Mouse (Mus musculus) skeletal muscle tissue, adult 2 months (tissue): ENCODE results near the gene Nmrk1.
A peak's percentile ranks its signal among the peaks of the same experiment; 100 is the strongest.

Source experiments
- DNase-seq: peaks from one replicate; pipeline ENCODE4 v3.0.0-alpha.2; 2012; ENCODE audit warnings: low read depth, low spot score

Gene Nmrk1

DNA sequence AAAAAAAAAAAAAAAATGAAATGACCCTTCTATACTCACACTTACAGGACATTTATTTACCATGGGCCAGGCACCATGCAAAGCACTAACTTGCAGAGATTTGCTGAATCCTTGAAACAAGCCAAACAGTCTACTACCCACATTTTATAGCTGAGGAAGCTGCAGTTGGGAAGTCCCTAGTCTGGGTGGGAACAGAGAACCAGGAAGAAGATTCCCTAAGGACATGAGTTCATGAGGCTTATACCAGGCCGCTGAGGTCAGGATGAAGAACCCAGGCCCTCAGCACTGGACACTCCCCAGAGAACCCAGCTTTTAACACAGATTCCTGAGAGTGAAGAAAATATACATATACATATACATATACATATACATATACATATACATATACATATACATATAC, 14.2 kb upstream of the Nmrk1 start:
- no peak for DNase-seq

DNA sequence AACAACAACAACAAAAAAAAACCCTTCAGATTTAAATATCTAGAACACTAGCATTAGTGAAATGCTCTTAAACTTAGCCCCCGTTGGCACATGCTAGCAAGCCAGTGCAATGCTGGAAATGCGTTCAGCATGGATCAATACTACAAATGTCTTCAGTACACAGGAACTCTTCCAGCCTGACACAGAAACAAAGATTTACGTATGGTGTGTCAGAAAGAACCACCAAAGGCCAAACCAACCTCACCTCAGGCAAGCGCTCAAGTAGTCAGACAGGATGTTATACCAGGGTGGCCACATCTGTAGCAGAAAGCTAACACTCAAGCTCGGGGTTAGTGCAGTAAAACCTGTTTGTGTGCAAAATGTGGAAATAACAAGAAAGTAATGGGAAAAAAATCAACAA, 12.7 kb upstream of the Nmrk1 start:
- DNase-seq, result no peak

DNA sequence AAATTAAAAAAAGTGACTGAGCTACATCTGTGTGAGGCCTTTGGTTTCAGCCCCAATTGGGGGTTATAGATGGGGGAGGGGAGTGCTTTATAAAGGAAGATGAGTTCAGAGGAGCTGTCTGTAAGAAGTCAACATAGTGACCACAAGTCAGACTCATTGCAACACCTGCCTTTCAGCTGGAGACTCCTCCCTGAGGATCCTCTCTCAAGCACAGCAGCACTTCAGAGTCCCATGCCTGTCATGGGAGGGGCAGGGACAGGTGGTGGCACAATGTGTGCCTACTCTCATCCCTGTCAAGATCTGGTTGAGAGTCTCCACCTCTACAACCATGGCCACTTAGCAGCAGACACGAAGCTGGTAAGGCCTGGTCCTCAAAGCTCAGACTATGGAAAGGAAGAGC, 12.1 kb upstream of the Nmrk1 start:
- DNase-seq, result no peak

DNA sequence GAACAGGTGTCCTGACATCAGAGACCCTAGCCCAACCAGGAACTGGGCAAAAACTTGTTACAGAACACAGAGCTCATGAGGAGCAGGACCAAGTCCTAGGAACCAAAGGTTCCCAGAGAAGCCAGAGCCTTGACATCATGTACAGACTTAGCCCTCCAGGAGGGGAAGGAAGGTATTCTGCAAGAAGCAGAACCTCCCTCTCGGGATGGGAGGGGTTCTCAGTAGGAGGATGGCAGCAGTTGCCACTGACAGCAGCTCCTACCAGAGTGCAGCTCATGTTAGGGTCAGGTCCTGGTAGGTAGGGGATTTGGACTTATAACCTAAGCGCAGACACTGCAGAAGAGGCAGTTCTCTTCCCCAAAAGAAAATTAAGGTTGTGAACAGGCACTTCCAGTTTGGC, 7.9 kb upstream of the Nmrk1 start:
- no peak for DNase-seq

DNA sequence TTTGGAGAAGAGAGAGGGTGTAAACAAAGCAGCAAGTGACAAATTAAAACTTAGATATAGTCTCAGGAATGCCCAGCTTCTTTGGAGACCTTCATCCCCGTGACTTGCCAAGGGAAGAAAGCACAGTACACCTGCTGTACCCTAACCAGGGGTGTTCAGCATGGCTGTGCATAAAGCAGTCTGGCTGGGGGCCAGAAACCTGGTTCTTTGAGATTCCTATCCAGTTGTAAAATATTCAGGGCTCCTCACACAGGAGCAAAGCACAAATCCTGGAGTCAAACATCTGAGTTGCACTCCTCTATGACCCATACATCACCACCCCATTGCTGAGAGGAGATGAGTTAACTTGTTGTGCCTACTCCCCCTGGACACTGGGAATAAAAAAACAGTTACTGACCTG, 2.2 kb upstream of the Nmrk1 start:
- no peak for DNase-seq

DNA sequence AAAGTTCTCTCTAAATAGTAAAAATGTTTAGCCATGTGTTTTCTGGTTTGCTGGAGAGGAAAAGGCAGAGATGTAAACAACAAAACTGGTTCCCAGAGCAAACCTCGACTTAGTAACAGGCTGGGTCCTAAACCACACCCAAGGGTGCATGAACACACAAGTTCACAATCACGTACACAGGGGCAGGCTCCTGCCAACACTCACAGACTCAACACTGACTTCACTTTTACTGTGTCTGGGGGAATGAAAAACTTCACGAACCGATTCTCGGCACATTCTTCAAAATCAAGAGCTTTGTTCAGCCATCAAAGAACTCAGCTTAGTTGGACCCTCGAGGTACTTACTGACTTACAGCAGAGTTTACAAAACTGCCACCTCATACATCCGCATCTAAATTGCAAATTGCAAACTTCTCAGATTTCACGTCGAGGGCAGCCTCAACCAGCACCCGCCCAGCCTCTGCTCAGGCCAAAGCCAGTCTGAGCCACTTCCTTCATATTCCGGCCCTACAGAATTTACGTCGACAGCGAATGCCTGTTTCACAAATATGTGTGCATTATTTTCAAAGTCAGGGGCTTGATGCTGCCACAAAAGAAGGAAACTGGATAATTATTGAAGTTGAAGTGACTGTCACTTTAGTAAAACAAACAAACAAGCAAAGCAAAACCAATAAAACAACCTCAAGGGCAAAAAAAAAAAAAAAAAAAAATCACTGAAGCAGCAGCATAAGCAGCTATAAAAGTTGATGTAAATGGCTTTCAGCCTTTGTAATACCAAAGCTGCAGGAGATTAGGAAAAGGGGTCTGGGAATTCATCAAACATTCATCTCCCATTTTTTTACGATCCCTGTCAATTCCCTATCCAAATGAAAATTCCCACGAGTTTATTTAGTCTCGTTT, 1.3 kb upstream of the Nmrk1 start:
- DNase-seq, result no peak

DNA sequence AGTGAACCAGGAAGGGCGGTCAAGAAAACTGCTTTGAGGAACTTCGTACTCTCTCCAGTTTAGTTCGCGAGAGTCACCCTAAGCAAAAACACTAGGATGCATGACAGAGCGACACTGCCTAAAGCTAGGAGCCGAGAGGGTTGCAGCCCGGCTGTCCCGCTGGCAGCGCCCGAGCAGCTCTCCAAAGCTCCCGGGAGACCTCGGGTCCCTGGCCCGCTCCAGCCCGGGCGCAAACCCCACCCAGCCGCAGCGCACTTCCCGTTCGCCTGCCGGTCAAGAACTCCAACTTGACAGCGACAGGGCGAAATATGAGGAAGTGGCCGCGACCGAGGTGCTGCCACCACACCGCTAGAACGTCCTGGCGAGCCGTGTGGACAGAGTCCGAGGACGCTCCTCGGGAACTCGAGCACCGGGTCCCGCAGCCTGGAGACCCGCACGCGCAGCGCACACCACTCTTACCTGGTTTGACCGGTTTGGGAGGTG, 548 bp upstream of the Nmrk1 start:
- peak; percentile 60 for DNase-seq

DNA sequence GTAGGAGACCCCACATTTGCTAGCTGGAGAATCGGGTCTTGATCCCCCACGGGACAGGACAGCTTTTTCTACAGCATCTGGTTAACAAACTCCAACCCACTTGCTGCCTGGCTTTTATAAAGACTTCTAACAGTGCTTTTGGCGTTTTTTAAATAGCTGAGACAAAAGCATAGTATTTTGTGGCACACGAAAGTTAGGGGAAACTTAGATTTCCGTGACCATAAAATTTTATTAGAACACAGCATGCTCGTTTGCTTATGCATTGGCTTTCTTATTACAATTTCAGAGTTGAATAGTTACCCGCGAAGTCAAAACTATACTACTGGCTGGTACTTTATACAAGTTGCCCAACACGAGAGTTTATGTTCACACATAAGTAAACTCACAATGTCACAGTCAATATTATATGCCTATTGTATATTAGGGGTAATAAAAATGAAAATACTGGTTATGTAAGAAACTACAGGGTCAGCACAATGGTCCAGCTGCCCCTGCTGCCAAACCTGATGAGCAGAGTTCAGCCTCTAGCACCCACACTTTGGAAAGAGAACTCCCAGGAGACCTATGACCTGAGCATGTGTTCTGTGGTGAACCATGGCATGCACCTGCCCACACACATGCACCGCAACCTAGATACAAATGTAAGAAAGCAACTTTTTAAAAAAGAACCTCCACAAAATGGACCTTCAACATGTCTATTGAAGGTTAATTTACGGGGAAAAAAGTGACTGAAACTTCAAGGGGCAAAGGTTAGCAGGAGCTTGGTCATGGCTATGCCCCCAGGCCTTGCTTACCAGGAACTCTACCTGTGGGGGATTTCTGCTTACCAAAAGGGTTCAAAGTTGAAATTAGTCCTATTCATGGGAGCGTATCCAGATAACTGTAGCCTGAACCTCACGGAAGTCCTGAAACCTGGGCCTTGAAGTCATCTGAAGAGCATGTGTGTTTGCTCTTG, 758 bp downstream of the Nmrk1 start:
- no peak for DNase-seq

DNA sequence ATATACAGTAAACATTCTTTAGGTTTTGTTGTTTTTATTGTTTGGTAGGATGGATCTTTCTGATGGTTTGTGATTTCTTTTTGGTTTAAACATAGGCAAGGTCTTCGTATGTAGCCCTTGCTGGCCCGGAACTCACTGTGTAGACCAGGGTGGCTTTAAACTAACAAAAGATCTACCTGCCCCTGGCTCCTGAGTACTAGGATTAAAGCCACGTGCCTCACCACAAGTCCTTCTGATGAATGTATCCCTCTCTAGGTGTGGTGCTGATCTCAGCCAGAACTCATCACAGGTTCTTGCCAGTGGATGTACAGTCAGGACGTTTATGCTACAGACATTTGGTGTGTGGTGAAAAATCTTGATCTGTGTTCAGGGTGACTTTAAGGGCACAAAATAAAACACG, 6.2 kb downstream of the Nmrk1 start:
- DNase-seq, result no peak

DNA sequence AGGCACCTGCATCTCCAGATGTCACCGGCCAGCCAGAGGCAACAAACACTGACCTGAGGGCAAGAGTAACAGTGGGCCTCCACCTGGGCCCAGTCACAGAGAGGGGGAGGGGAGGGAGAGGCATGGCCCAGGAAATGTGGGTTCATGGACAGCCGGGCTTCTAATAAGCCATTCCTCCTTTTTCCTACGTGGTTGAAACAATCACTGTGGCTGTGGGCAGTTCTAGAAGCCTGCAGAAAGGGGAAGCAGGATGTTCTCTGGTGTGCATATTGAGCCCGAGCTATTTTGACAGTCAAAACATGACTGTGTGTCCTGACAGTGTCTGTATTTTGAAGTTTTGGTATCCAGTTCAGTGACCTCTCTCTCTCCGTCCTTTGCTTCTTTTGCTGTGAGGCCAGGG, 7.2 kb downstream of the Nmrk1 start:
- no peak for DNase-seq

DNA sequence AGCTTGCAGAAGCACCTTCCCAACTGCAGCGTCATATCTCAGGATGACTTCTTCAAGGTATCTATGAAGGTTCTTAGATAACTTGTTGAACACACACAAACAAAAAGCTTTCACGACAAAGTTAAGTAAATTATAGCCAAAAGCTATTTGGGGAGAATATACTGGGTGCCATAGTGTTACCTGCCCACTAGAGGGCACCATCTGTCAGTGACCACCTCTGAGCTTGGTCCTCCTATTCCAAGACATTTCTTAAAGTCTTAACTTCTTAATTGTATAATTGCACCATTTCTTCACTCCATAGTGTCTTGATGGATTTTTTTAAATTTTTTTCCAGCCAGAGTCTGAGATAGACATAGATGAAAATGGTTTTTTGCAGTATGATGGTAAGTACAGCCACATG, 7.8 kb downstream of the Nmrk1 start:
- no peak for DNase-seq

DNA sequence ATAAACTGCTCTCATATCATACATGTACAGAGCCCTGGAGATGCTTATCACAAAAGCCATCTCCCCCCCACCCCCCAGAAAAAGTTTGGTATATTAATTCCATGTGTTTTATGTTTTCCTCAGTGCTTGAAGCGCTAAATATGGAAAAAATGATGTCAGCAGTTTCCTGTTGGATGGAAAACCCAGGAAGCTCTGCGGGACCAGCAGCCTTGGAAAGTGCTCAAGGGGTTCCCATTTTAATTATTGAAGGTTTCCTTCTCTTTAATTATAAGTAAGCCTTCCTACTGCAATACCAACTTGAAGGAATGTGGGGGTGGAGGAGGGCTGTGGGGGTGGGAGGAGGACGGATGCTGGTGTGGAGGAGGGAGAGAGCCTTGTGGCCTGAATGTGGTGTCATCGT, 9.3 kb downstream of the Nmrk1 start:
- no peak for DNase-seq

DNA sequence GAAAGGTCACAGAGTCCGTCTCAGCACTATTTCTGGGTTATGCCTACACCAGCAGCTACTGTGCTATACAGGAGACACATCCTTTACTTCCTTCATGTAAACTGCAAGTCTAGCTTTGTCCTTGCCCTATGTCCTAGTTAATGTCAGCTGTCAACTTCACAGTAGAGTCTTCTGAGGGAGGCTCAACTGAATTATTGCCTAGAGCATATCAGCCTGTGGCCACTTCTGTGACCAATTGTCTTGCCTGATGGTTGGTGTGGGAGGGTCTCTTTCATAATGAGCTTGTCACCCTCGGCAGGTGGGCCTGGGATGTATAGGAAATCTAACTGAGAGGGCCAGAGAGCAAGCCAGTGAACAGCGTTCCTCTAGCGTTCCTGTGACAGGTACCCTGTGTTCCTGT, 11.7 kb downstream of the Nmrk1 start:
- DNase-seq, result no peak

DNA sequence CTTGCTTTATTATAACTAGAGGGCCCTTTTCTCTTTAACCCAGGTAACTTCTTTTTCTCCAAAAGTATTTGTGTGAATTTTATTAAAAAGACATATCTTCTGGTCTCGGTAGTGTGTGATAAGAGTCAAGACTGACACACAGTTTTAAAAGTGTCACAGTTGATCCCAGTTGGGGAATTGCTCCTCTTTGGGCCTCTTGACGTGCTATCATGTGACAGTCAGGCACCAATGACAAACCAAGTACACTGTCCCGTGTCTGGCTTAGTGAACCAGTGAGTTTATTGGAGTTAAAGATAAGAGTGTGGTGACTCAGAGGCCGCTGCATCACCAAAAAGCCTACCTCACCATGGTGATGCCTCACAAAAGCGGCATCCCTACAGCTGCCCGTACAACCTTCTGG, 12.3 kb downstream of the Nmrk1 start:
- DNase-seq, result no peak

DNA sequence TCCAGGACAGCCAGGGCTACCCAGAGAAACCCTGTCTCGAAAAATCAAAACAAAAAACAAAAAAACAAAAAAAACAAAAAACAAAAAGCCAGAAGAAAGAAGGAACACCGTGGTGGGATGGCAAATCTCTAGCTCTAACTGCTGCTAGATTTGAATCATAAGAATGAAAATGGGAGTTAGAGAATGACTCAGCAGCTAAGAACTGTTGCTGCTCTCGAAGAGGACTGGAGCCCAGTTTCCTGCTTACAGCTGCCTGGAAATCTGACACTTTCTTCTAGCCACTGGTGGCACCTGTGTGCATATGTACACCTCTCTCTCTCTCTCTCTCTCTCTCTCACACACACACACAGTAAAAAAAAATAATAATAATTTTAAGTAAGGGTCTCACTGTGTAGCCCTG, 14.6 kb downstream of the Nmrk1 start:
- DNase-seq, result peak; percentile 56

DNA sequence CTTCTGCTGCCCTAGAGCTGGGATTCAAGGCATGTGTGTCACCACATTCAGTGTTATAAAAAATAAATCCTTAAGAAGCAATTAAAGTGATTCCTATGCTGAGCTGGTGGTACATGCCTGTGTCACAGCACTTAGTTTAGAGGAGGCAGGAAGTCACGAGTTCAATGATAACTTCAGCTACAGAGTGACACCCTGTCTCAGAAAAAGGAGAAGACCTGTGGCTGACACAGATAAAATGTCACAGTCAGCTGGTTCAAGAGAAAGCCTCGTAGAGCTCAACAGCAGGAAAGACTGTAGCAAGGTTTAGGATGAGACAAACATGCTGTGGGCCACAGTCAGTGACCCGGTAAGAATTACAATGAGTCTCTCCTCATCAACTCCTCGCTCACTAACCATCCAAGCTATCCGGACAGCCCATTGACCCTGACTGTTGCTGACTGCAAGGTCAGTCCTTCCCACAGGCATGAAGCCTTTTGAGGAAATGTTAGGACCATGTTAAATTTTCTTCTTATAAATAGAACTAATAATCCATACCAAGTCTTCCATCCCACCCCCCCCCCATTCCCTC, 15.2 kb downstream of the Nmrk1 start:
- no peak for DNase-seq

DNA sequence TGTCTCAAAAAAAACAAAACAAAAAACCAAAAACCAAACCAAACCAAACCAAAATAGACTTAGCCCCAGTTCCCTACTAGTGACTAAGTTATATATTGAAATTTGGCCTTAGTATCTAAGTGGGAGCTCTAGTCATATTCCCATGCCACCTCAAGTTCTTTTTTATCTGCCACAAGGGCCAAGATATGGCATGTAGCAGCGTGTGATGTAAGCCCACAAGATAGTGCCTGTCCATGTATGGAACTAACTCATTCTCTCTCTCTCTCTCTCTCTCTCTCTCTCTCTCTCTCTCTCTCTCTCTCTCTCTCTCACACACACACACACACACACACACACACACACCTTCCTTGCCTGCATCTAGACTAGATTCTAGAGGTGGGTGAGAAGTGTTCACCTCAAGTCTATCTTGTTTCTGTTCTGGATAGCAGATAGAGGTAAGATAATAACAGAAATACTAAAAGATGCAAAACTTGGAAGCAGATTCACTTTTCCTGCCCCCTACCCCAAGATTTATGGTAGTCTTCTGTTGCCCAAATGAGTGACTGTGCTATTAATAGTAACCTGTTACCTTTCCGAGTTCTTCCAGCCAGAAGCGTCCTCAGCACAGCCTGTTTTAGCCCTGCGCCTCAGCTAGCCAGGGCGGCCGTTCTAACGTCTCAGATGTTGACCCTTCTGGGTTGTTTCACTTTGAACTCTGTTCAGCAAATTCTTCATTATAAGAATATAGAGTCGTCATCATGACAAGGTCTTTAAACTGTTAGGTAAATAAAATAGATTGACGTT, 16.2 kb downstream of the Nmrk1 start:
- peak; percentile 83 for DNase-seq

DNA sequence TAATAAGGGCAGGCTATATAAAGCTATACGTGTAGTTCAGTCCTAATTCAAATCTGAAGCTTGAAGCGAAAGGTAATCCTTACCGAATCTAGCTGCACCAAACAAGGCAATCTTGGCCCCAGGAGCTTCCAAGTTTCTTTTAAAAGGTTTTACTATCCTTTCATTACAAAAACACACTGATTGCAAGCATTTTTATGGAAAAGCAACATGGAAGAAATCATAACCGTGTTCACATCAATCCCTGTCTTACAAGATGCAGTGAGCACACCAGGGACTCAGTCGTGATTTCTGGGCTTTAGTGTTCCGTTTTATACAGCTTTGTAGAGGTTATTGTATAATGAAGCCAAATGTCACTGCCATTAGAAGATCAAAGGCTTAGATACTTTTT, 16.8 kb downstream of the Nmrk1 start:
- no peak for DNase-seq

DNA sequence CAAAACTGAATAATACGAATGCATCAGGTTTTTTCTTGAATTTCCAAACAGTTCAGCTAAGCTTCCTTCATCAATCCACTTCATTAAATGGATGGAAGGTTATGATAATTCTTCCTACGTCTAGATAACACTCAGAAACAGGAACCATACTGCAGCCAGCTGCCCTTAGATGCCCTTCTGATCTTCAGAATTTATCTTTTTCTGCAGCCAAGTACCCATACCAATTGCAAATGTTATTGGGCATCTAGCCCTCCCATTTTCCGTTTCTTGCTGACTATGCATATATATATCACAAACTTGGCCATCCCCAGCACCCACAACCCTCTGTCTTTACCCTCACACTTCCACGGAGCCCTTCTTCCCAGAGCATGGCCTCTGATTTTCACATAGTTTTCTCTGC, 18.2 kb downstream of the Nmrk1 start:
- DNase-seq, result no peak

DNA sequence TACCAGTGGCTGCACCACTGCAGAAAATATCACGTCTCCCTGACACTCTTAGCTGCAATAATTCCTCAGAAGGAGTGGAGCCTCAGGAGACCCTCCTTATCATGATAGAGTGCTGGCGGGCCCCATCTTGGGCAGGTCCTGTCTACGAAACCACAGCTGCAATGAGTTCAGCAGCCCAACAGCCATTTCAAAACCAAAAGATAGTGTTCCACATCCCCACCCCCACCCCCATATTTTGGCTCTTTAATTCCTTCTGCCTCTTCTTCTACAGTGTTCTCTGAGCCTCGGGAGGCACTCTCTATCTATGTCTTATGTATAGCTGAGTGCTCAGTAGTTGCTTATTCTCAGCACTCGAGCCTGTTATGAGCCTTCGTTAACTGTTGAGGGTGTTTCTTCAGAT, 18.7 kb downstream of the Nmrk1 start:
- no peak for DNase-seq

DNA sequence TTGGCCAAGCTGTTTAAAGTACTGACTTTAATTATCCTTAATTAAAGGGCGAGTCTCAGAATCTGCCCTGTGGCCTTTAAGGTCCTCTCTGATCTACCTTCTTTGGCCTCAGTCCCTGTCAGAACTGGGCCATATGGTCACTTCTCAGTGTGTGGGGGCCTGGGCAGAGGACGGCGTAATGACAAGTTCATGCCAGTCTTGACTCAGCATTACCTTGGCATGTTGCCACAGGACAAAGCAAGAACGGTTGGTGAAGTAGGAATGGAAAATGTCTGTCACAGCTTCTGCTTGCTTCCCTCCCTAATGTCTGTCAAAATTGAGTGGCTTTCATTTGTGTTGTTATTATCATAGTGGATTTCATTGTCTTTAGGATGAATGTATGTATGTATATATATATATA, 20.8 kb downstream of the Nmrk1 start:
- no peak for DNase-seq
